Mouse (Mus musculus): ENCODE results near the gene Musk.

- TF ChIP-seq POLR2A (IDR thresholded peaks at IDR 0.05; ENCODE audit: control insufficient read depth, extremely low read depth, insufficient read depth, low read length, poor library complexity) (no peak), CTCF (IDR thresholded peaks at IDR 0.05; ENCODE audit: borderline replicate concordance, control insufficient read depth, extremely low read depth, insufficient read depth, low read length, poor library complexity) (no peak)
Observed at GRCm38 (mm10) chr4:58332394-58332793, 46.6 kb downstream of the Musk start.

Data from thymus, adult 2 months (tissue).